Mouse (Mus musculus) heart, embryonic 14.5 days (tissue): ENCODE data around the gene Ctns. TPM values are rescaled to one million over a fixed set of nuclear protein-coding genes. Genes with fewer than 3 reads are reported as not detected.
A peak's percentile ranks its signal among the peaks of the same experiment; 100 is the strongest.

ENCODE experiments used
- ATAC-seq: fragments of 200-750 bp; cut with Nextera tagmentation; 2 replicates; pipeline ENCODE4 v1.8.0; 2017; ENCODE audit warnings: low read depth, moderate TSS enrichment; ENCODE audit not compliant: insufficient number of reproducible peaks, insufficient read depth, low FRiP score
- H3K27ac ChIP-seq, 2 experiments: fragments of 200-500 bp in 1 of 2; fragments of 300-500 bp in 1 of 2; sonication (generic) in 1 of 2; replicated peaks in 1 of 2; 2 replicates each; pipeline ENCODE4 v1.5.1; 2012 to 2014; ENCODE audit warnings: low read depth in 2 of 2, low read length in 2 of 2, control low read depth in 1 of 2, mild to moderate bottlenecking in 1 of 2, mixed read lengths in 1 of 2; ENCODE audit not compliant: control insufficient read depth in 1 of 2, insufficient read depth in 1 of 2
- H3K27me3 ChIP-seq: fragments of 300-500 bp; sonication (generic); 2 replicates; pipeline ENCODE4 v1.6.1; 2014; ENCODE audit warnings: mild to moderate bottlenecking, low read length, control low read depth; ENCODE audit not compliant: control insufficient read depth, insufficient read depth
- H3K36me3 ChIP-seq: fragments of 300-500 bp; sonication (generic); 2 replicates; pipeline ENCODE4 v1.6.1; 2014; ENCODE audit warnings: mild to moderate bottlenecking, control low read depth, low read length, mixed read lengths; ENCODE audit not compliant: control insufficient read depth, insufficient read depth
- H3K4me1 ChIP-seq, 2 experiments: fragments of 200-500 bp in 1 of 2; fragments of 300-500 bp in 1 of 2; sonication (generic) in 1 of 2; 2 replicates each; pipeline ENCODE4 v1.6.1; 2012 to 2014; ENCODE audit warnings: low read length in 2 of 2, control low read depth in 1 of 2, mixed read lengths in 1 of 2; ENCODE audit not compliant: control insufficient read depth in 2 of 2, insufficient read depth in 2 of 2
- H3K4me2 ChIP-seq: fragments of 300-500 bp; sonication (generic); 2 replicates; pipeline ENCODE4 v1.6.1; 2014; ENCODE audit warnings: mild to moderate bottlenecking, low read length
- H3K4me3 ChIP-seq, 2 experiments: fragments of 200-500 bp in 1 of 2; fragments of 300-500 bp in 1 of 2; sonication (generic) in 1 of 2; 2 replicates each; pipeline ENCODE4 v1.5.1; 2012 to 2014; ENCODE audit warnings: low read length in 2 of 2, mild to moderate bottlenecking in 2 of 2, control low read depth in 1 of 2, low read depth in 1 of 2, moderate library complexity in 1 of 2; ENCODE audit not compliant: control insufficient read depth in 1 of 2, insufficient read depth in 1 of 2
- H3K9ac ChIP-seq: fragments of 300-500 bp; sonication (generic); 2 replicates; pipeline ENCODE4 v1.6.1; 2014; ENCODE audit warnings: mild to moderate bottlenecking, low read length
- H3K9me3 ChIP-seq: fragments of 300-500 bp; sonication (generic); 2 replicates; pipeline ENCODE4 v1.6.1; 2016; ENCODE audit warnings: low read length, control low read depth; ENCODE audit not compliant: control insufficient read depth
- WGBS: fragments of 180-500 bp; shearing (Covaris S2); extraction: QIAGEN DNeasy Blood & Tissue Kit; methylation state at CpG from one replicate; pipeline ENCODE4 v1.1.7; 2014; 5-methylcytosine and 5-hydroxymethylcytosine counted together
- polyA plus RNA-seq: library from polyadenylated mRNA; unstranded; fragments of >200 nt; fragmentation: Nextera tagmentation; extraction: Ambion mirVana; gene quantifications from 2 replicates; pipeline ENCODE4 v1.2.1, GENCODE M21; 2014

The Ctns gene
- polyA plus RNA-seq, 1 experiment from 2014 or later = 14.0 TPM

GRCm38 (mm10) chr11:73160811-73161200 is 38.0 kb downstream of the Ctns start:
- ATAC-seq = peak; percentile 58
- Histone ChIP-seq H3K4me1 (peaks cover 3 to 17% of the 10 kb centered on the region in 2 experiments), H3K27me3 (peaks cover 16% of the 10 kb centered on the region), H3K4me3 (peak overlapping the region; percentile 43 to 55), H3K4me2 (peak overlapping the region; percentile 94), H3K27ac (peak overlapping the region; percentile 11 to 67; a peak in 3 of 4 replicates), H3K36me3 (no peaks in the 10 kb centered on the region), H3K9me3 (no peaks in the 10 kb centered on the region), H3K9ac (peak overlapping the region; percentile 76)
- 9% methylated on average over 6 of the region's 6 CpGs for WGBS

- WGBS = 3% methylated on average over 49 of the region's 49 CpGs
- peak within 1 kb of the TSS; percentile 11 to 67; a peak in 3 of 4 replicates for H3K27ac ChIP-seq
Measured at GRCm38 (mm10) chr11:73159957-73160810, 38.7 kb downstream of the Ctns start, which contains the start of gene P2rx5. P2rx5 (plus strand) TSS chr11:73160421.

GRCm38 (mm10) chr11:73155071-73155470 is 43.8 kb downstream of the Ctns start:
- Histone ChIP-seq H3K4me3 (no peak overlapping the region), H3K27me3 (peaks cover 14% of the 10 kb centered on the region), H3K36me3 (no peaks in the 10 kb centered on the region), H3K9me3 (no peaks in the 10 kb centered on the region), H3K27ac (no peak overlapping the region), H3K4me1 (peaks cover 0 to 5% of the 10 kb centered on the region in 2 experiments; a peak in 1 of 4 replicates), H3K9ac (no peak overlapping the region), H3K4me2 (no peak overlapping the region)
- 70% methylated on average over 6 of the region's 6 CpGs for WGBS
- ATAC-seq = no peak

More at GRCm38 (mm10) chr11:73159957-73160810, 38.7 kb downstream of the Ctns start, which contains the start of gene P2rx5:
- H3K4me2 ChIP-seq = peak within 1 kb of the TSS; percentile 94
- peaks cover 3 to 17% of the 10 kb centered on the region in 2 experiments for H3K4me1 ChIP-seq
- ATAC-seq = peak; percentile 72
- H3K9ac ChIP-seq = peak within 1 kb of the TSS; percentile 76
- peaks cover 16% of the 10 kb centered on the region for H3K27me3 ChIP-seq
- H3K9me3 ChIP-seq = no peaks in the 10 kb centered on the region
- H3K36me3 ChIP-seq = no peaks in the 10 kb centered on the region
- peak within 1 kb of the TSS; percentile 43 to 55 for H3K4me3 ChIP-seq

- 79% methylated on average over 9 of the region's 9 CpGs for WGBS
- no peak overlapping the region for H3K27ac ChIP-seq
- H3K27me3 ChIP-seq = no peaks in the 10 kb centered on the region
- no peak overlapping the region for H3K4me2 ChIP-seq
- H3K9me3 ChIP-seq = no peaks in the 10 kb centered on the region
- no peak for ATAC-seq
- H3K4me1 ChIP-seq = peaks cover 0 to 7% of the 10 kb centered on the region in 2 experiments; a peak in 2 of 4 replicates
- H3K4me3 ChIP-seq = no peak overlapping the region
- H3K9ac ChIP-seq = no peak overlapping the region
- H3K36me3 ChIP-seq = no peaks in the 10 kb centered on the region
Measured at GRCm38 (mm10) chr11:73148209-73148608, 50.6 kb downstream of the Ctns start.

- no peaks in the 10 kb centered on the region for H3K9me3 ChIP-seq
- H3K27ac ChIP-seq = no peak overlapping the region
- H3K4me2 ChIP-seq = no peak overlapping the region
- no peak overlapping the region for H3K4me3 ChIP-seq
- no peaks in the 10 kb centered on the region for H3K27me3 ChIP-seq
- peaks cover 0 to 7% of the 10 kb centered on the region in 2 experiments; a peak in 2 of 4 replicates for H3K4me1 ChIP-seq
- no peak overlapping the region for H3K9ac ChIP-seq
- no peaks in the 10 kb centered on the region for H3K36me3 ChIP-seq
- WGBS = 40% methylated on average over 7 of the region's 7 CpGs
- no peak for ATAC-seq
Measured at GRCm38 (mm10) chr11:73146975-73147365, 51.9 kb downstream of the Ctns start.

GRCm38 (mm10) chr11:73146026-73146974 is 52.5 kb downstream of the Ctns start:
- no peak for ATAC-seq
- Histone ChIP-seq H3K36me3 (no peaks in the 10 kb centered on the region), H3K4me1 (peaks cover 0 to 7% of the 10 kb centered on the region in 2 experiments; a peak in 2 of 4 replicates), H3K9ac (no peak overlapping the region), H3K4me2 (no peak overlapping the region), H3K27me3 (no peaks in the 10 kb centered on the region), H3K4me3 (no peak overlapping the region), H3K9me3 (no peaks in the 10 kb centered on the region), H3K27ac (no peak overlapping the region)
- 56% methylated on average over 11 of the region's 11 CpGs for WGBS

GRCm38 (mm10) chr11:73144261-73144681 is 54.6 kb downstream of the Ctns start:
- Histone ChIP-seq H3K9me3 (no peaks in the 10 kb centered on the region), H3K9ac (no peak overlapping the region), H3K4me1 (peaks cover 0 to 7% of the 10 kb centered on the region in 2 experiments; a peak in 2 of 4 replicates), H3K4me2 (no peak overlapping the region), H3K4me3 (no peak overlapping the region), H3K36me3 (no peaks in the 10 kb centered on the region), H3K27me3 (no peaks in the 10 kb centered on the region), H3K27ac (no peak overlapping the region)
- WGBS = 30% methylated on average over 1 of the region's 1 CpGs
- ATAC-seq = no peak
